Mouse (Mus musculus): Measurements from ENCODE around the gene Hipk1. TPM values are rescaled to one million over a fixed set of nuclear protein-coding genes. Genes with fewer than 3 reads are reported as not detected.

The Hipk1 gene
- total RNA-seq, 4 experiments from 2014 or later: 55.9 to 80.6 (median 65.0) TPM

DNA sequence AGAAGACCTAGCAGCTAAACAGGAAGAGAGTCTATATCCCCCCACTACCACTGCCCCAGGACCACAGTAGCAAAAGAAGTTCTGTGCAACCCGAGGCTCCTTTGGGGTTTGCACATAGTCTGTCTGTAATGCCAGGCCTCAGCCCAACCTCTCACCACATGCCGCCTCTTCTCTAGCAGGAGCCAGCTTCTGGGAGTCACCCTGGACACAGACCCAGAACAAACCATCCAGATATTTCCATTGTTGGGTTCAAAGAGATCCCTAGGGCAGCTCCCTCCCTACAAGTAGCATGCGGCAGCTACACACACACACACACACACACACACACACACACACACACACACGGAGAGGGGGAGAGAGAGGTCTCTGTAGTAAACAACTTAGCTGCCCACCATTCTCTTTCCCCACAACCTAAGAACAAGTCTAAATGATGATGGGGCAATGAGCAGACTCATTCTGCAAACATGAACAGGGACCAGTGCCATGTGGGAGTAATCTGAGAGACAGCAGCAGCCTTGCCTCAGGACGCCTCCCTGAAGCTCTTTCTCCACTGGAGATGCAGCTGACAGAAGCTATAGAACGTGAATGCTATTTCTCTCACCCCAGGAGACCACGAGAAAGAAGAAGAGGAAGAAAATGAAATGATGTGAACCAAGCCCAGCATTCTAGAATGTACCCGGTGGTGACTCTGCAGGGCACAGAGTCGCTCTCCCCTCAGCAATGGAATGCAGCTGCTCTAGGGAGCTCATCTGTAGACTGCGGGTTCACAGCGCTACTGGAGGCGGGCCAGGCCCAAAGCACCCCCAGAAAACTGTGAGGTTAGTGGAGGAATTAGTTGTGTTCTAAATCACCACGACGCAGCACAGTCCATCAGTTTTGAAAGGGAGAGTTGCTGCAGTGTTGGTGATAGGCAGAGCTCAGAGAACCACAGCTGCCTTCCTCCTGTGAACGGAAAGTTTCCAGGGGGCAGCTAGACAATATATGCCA is 74.3 kb downstream of the Hipk1 start:
- no peak for DNase-seq (ENCODE audit: low spot score in 2 of 2)

DNA sequence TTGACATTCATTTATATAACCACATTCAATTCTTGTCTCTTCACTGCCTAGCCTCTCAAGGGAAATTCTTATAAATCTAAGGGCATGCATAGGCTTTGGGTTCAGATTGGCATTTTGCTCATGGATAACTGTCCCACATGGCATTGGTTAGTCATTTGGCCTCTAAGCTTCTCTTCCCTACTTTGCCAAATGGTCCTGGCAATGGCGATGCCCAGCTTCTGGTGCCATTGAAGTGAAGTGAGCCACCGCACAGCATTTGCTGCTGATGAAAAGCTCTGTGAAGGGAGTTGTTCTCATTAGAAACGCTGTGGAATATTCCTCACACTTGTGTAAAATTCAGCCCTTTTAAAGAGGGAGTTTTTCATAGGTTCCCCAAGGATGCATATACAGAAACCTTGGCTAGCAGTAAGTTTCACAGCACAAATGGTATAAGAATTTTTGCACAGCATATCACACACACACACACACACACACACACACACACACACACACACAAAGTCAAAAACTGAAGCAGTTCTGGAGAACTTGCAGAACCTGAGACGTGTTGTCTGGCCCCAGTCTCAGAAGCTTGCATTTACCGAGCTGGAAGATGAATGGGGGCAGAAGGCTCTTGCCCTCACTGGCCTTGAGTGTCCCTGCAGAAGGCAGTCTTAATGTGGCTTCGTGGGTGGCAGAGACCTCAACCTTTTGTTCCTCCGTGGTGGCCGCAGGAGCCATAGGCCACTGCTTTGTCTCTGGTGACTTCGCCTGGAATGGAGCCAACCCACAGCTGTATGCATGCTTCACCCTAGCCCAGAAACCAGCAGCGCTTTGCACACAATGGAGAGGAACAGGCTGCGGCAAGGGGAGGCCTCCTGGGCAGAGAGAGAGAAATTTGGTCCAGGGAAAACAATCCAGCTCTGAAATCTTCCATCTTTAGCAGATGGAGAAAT is 75.3 kb downstream of the Hipk1 start:
- DNase-seq (ENCODE audit: low spot score in 2 of 2): no peak

DNA sequence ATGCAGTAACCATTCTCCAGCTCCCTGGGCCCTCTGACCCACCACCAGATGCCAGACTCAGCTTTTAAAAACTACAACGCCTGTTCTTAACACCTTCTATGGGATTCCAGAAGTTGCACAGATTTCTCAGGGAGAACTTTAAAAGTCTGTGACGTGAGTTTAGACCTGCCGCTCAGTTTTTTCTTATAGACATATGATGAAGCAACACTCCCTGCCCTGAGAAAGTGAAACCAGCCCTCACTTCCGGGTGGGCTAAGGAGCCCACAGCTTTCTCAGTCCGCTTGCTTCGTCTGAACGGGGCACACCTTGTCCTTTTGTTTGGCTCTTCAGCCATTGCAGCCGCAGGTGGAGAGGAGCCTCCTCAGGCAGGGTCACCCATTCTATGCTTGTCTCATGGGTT is 76.4 kb downstream of the Hipk1 start:
- no peak for DNase-seq (ENCODE audit: low spot score in 2 of 2)

DNA sequence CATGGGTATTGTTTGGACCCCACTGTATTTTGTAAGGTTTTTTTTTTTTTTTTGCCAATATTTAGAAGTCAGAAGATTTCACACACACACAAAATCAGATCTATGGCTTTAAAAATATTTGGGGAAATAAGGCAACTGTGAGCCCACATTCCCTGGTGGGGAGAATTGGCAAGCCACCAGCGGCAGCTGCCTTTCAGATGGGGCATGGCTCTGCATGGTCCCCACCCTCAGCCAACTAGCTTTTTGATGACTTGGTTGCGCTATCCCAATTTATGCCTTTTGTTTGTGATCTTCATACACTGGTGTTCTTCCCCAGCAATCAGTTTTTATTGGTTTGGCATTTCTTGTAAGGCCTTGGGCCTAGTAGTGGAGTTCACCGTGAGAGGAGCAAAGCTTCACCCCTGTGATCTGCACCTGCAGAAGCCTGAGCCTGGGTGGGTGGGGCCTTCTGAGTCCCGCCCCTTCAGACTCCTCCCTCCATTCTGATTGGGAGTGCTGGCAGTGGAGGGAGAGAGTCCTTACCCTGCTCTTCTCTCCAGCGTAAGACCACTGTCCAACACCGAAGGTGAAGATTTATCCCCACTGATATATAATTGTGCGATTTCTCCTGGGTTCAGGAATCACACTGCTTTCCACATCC is 77.0 kb downstream of the Hipk1 start:
- no peak for DNase-seq (ENCODE audit: low spot score in 2 of 2)

DNA sequence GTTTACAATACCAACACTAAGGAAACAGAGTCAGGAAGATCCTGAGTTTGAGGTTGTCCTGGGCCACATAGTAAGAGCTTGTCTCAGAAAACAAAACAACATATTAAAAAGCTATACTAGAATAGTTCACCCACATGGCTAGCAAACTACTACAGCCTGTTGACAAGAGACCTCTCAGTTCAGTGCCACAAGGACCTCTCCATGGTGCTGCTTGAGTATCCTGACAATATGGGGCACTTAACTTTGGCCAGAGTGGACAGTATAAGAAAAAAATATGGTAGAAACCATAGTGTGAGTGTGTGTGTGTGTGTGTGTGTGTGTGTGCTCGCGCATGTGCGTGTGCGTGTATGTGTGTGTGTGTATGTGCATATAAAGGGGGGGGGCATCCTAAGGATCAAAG is 79.2 kb downstream of the Hipk1 start:
- DNase-seq (ENCODE audit: low spot score in 2 of 2): no peak

DNA sequence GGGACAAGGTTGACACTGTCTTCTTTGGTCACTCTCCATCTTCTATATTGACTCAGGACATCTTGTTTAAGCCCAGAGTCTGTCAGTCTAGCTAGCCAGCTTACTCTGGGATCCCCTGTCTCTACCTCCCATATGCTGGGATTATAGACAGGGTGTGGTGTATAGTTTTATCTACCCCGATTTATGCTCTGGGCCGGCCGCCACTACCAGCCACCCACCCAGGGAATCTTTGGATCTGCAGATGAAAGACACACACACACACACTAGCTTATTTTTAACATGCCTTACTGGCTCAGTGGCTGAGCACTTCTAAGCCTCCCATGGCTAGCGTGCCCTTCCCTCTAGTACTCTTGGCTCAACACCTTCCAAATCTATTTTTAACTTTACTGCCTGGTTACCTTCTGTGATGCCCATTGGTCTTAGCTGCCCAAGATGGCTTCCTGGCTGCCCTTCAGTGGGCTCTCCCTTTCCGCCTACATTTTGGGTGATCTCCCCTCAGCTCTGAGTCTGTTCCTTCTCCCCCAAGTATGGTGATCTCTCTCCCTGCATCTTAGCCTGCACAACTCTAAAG is 81.8 kb downstream of the Hipk1 start:
- no peak for DNase-seq (ENCODE audit: low spot score in 2 of 2)

DNA sequence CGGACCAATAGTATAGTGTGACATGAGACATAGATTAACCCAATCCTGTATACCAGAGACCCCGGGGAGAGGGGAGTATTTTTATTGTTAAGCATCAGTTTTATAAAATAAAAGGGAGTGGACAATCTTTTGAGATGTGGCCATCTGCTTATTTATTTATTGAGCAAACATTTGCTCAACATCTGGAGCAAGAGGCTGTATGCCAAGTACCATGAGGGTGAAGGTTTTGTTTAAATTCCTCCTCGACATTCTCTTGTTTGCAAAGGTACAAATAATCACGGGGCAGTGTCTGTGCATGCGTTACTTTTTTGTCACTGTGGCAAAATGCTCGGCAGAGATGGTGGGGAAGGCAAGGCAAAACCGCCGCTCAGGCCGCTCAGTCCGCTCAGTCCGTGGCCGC is 85.9 kb downstream of the Hipk1 start:
- no peak for DNase-seq (ENCODE audit: low spot score in 2 of 2)

DNA sequence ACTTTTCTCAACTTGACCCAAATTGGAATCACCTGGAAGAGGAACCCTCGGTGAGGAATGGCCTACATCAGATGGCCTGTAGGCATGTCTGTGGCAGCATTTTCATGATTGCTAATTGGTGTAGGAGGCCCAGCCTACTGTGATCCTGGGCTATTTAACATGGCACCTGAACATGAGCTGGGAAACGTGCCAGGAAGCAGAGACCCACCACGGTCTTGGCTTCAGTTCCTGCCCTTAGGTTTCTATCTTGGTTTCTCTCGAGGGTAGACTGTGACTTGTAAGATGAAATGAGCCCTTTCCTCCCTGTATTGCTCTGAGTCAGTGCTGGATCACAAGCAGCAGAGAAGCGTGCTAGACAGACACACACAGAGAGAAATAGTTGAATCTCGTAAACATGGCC is 86.7 kb downstream of the Hipk1 start:
- no peak for DNase-seq (ENCODE audit: low spot score in 2 of 2)

DNA sequence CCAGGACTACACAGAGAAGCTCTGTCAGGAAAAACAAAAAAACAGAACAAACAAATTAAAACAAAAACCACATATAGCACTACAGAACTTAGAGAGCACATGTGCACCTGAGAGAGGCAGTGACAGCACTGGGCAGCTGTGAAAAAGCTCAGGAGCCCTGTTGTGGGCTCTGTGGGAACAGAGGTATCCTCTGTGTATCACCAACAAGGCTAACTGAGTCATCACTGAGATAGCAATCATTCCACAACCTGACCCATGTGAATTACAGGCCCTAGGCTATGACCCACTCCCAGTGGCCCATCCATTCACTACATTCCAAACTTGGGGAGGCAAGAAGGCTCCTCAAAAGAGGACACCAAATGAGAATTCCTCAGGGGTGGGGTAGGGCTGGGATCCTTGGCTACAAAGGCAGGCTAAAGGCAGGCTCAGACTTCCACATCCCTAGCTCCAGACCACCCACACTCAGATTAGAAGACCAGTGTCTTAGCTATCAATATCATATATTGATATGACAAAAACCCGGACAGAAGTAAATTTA is 94.9 kb downstream of the Hipk1 start:
- no peak for DNase-seq (ENCODE audit: low spot score in 2 of 2)

DNA sequence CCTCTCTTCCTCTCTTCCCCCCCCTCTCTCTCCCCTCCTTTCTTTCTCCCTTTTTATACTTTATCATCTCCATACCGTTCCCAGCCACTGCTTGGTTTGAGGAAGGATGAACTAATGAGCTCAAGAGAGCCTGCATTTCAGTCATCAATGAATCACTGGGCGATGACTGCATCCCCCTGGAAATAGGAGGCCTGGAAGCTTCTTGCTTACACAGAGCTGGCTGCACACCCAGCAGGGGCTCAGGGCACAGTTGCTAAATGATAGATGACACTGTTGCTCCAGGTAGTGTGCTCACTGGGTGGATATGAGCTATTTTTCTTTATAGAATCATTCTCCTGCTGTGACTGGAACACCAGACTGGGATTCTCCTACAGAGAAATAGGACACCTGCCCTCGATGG is 95.8 kb downstream of the Hipk1 start:
- DNase-seq (ENCODE audit: low spot score in 2 of 2): no peak

DNA sequence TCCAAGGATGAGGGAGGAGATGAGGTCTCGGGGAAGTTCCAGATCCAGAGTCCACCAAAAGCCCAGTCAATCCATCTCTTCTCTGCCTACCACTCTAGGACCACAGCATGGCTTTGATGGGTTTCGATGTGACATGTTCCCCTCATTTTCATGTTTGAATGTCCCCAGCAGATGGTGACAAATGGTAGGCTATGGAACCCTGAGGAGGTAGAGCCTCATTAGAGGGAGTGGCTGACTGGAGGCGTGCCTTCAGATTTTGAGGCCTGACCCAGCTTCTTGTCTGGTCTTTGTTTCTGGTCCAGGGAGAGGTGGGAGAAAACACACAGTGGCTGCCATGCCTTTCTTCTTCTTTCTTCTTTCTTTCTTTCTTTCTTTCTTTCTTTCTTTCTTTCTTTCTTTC is 100.9 kb downstream of the Hipk1 start:
- peak in 1 of 2 experiments; percentile 3 for DNase-seq (ENCODE audit: low spot score in 2 of 2)

Other genes starting within 250 kb of the Hipk1 start
- gene Syt6, start 216.3 kb downstream of the Hipk1 start, total RNA-seq (2022): not detected
- 1 to 10 TPM in 2 of 4 experiments, under 1 TPM in 1, not detected in 1; 0.27 to 4.7 (median 3.8) TPM for gene Atg4a-ps, start 145.5 kb downstream of the Hipk1 start, total RNA-seq (2022)
- gene Olfml3, start 53.6 kb downstream of the Hipk1 start, total RNA-seq (2022): 1 to 10 TPM in 3 of 4 experiments, under 1 TPM in 1; 0.94 to 4.0 (median 1.8) TPM
- gene Gm10964, start 52.2 kb downstream of the Hipk1 start, total RNA-seq (2022): not detected
- 1 to 10 TPM; 3.0 to 5.4 (median 4.1) TPM for gene Dclre1b, start 17.9 kb upstream of the Hipk1 start, total RNA-seq (2022)
- gene Ap4b1, start 18.0 kb upstream of the Hipk1 start, total RNA-seq (2022): 10 to 100 TPM in 1 of 4 experiments, 1 to 10 TPM in 3; 8.3 to 10.5 (median 9.2) TPM
- gene Gm43064, start 18.0 kb upstream of the Hipk1 start, total RNA-seq (2022): under 1 TPM in 2 of 4 experiments, not detected in 2; 0.13 TPM
- gene Bcl2l15, start 41.0 kb upstream of the Hipk1 start, total RNA-seq (2022): not detected
- gene Ptpn22, start 68.2 kb upstream of the Hipk1 start, total RNA-seq (2022): under 1 TPM in 3 of 4 experiments, not detected in 1; 0.27 to 0.83 (median 0.39) TPM
- gene Rsbn1, start 122.6 kb upstream of the Hipk1 start, total RNA-seq (2022): 1 to 10 TPM; 5.6 to 7.3 (median 6.5) TPM
- 1 to 10 TPM; 3.2 to 3.7 (median 3.4) TPM for gene Phtf1, start 176.5 kb upstream of the Hipk1 start, total RNA-seq (2022)

Measured in gastrocnemius, adult 8-10 months (tissue).